Mouse (Mus musculus): Measurements from ENCODE around the gene Fam120a. TPM values are rescaled to one million over a fixed set of nuclear protein-coding genes. Genes with fewer than 3 reads are reported as not detected.

The Fam120a gene
- polyA plus RNA-seq (2012; rRNA removed), result 47.9 and 49.2 TPM in 2 replicates

DNA sequence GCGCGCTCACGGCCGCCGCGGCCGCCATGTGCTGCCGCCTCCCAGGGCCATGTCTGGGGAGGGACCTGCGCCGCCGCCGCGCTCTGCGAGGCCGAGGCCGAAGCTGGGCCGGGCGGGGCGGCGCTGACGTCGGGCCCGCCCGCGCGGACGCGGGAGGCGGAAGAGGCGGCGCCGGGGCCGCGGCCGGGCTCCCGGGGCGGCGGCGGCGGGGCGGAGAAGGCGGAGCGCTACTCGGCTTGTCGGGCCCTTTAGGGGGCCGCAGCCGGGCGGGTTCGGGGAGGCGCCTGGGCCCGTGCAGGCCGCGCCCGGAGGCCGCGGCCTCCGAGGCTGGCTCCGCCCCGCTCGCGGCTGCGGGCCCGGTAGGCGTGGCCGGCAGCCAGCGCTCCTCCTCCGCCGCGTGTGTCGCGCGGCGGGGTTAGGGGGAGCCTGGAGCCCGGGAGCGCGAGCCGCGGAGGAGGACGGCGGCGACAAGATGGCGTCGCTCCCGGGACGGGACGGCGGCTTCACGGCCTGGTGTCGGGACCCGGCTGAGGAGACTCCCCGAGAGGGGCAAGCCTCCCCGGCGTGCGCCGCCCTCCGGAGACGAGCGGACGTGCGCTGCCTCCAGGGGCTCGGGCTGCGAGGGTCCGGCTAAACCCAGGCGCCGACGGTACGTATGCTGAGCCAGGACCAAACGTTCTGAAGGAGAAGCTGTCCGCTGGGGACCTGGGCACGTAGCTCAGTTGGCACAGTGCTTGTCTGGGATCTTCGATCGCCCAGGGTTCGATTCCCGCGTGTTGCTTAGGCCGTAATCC, at the start of gene Fam120a:
Fam120a (minus strand) TSS at position 62 of the 794 bp plus-strand sequence.

DNA sequence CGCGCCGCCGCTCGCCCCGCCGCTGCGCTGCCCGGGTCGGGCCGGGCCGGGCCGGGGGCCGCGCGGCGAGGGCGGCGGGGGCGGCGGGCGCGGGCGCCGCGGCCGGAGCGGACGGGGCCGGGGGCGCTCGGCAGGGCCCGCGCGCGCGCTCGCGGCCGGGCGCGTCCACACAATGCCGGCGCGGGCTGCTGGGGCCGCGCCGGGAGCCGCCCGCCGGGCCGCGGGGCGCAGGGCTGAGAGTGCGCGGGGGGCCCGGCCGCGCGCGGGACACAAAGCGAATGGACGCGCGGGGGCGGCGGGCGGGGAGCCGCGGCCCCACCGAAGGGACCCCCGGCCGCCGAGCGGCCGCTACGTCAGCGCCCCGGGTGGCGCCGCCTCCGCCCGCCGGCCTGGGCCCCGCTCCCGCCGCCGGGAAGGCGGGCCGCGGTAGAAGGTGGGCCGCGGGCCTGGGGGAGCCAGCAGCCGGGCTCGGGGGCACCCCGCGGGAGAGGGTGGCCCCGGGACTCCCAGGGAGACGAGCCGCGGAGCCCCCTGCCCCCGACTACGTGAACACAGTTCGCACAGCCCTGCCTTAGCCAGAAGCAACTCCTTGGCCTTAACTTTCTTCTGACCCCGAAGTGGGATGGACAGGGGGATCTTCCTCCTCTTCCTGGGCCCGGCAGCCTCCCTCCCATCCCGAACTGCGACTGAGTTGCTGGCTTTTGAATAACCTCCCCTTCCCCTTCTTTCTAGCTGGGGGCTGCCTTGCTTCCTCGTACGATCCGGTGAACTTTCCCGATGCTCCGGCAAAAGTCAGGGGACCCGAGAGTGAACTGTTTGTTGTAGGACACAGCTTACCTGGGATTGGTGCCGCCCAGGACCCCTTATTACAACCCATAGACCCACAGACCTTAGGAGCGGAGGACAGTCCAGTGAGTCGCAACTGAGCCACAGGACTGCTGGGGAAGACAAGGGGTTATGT, 96.8 kb downstream of the Fam120a start, which contains the start of gene Phf2:
Phf2 (minus strand) TSS at position 349 of the 961 bp plus-strand sequence.

Other genes starting within 250 kb of the Fam120a start
- 17.8 and 22.5 TPM in 2 replicates for gene Phf2, start 96.9 kb downstream of the Fam120a start, polyA plus RNA-seq (2012; rRNA removed)
- 41.3 and 48.8 TPM in 2 replicates for gene Wnk2, start 180.0 kb upstream of the Fam120a start, polyA plus RNA-seq (2012; rRNA removed)
- 27.5 and 29.3 TPM in 2 replicates for gene Ninj1, start 219.5 kb upstream of the Fam120a start, polyA plus RNA-seq (2012; rRNA removed)
- gene Card19, start 248.0 kb upstream of the Fam120a start, polyA plus RNA-seq (2012; rRNA removed), result 26.9 and 28.1 TPM in 2 replicates